Mouse (Mus musculus): ENCODE data around the gene Mtmr4.

- TF ChIP-seq USF1 (IDR thresholded peaks at IDR 0.05; ENCODE audit: low read depth, low read length): no peak
- no peak for TF ChIP-seq CTCF (conservative IDR thresholded peaks at IDR 0.05 in 1 of 2, IDR thresholded peaks at IDR 0.05 in 1 of 2; ENCODE audit: low read depth in 2 of 2, low read length in 2 of 2)
- no peak for TF ChIP-seq GABPA (IDR thresholded peaks at IDR 0.05; ENCODE audit: insufficient replicate concordance, low read depth, low read length)
- TF ChIP-seq POLR2A (IDR thresholded peaks at IDR 0.05; ENCODE audit: low read depth, low read length): no peak
- no peak for TF ChIP-seq ZC3H11A (IDR thresholded peaks at IDR 0.05; ENCODE audit: low read depth, low read length)
These were observed 72.0 kb downstream of the Mtmr4 start for GRCm38 (mm10) chr11:87663948-87664347.

All from CH12.LX (cell line).